Mouse (Mus musculus): ENCODE results near the gene Csnk1e. TPM values are rescaled to one million over a fixed set of nuclear protein-coding genes. Genes with fewer than 3 reads are reported as not detected.
A peak's percentile ranks its signal among the peaks of the same experiment; 100 is the strongest.

The Csnk1e gene
- total and polyA plus RNA-seq, 3 experiments, result 10.4 to 46.7 (median 16.8) TPM

DNA sequence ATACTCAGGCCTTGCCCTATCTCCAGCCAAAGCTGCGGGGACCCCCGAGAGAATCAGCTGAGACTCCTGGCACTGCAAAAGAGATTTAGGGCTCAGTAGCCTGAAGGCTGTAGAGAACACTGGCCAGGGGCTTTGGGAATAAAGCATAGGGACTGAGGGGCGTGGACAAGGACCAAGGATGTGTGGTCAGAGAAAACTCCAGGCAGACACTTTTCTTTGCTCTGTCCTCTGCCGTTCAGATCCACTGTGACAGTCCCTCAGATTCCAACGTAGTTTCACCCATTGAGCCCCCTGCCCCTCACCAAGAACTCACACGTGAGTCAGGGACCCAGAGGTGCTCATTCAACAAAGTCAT is 13.1 kb downstream of the Csnk1e start:
- peak overlapping the region; percentile 30 to 59 (median 39) for H3K4me3 ChIP-seq (replicated peaks in 1 of 3; ENCODE audit: low read depth in 2 of 3, low read length in 2 of 3, poor library complexity in 1 of 3)
- no peak overlapping the region for H3K27ac ChIP-seq (ENCODE audit: insufficient read depth, low read depth)
- peaks cover 5 to 16% of the 10 kb centered on the region in 2 experiments for H3K36me3 ChIP-seq (replicated peaks in 1 of 2; ENCODE audit: control insufficient read depth in 1 of 2, insufficient read depth in 1 of 2, low read length in 1 of 2)
- H3K79me2 ChIP-seq (replicated peaks; ENCODE audit: control insufficient read depth, extremely low read depth, insufficient read depth, poor library complexity, severe bottlenecking), result no peaks in the 10 kb centered on the region
- peaks cover 0 to 5% of the 10 kb centered on the region in 2 experiments; a peak in 1 of 4 replicates for H3K4me1 ChIP-seq (ENCODE audit: control insufficient read depth in 1 of 2, insufficient read depth in 2 of 2)
- in situ Hi-C loops (cut with MboI; ENCODE audit: low pct_ligation_motif_present, low pct_unique_long_range_greater_than_20kb, low sequenced_read_pairs) (no loop called here), dilution Hi-C loops (cut with MboI; ENCODE audit: extremely low pct_ligation_motif_present, extremely low pct_unique_long_range_greater_than_20kb, low sequenced_read_pairs) (no loop called here)
- no peak for DNase-seq (ENCODE audit: extremely low read depth)
- H3K9ac ChIP-seq (ENCODE audit: insufficient read depth, low read depth), result peak overlapping the region; percentile 89
- H3K4me2 ChIP-seq (ENCODE audit: insufficient read depth, low read depth, poor library complexity, severe bottlenecking), result peak overlapping the region; percentile 80
- H3K27me3 ChIP-seq (replicated peaks), result peaks cover 42% of the 10 kb centered on the region
- TF ChIP-seq MAX (IDR thresholded peaks at IDR 0.05; ENCODE audit: low read length) (no peak), NRF1 (IDR thresholded peaks at IDR 0.05; ENCODE audit: low read depth, low read length) (no peak), ETS1 (conservative IDR thresholded peaks at IDR 0.05; ENCODE audit: low read depth, low read length) (no peak), MXI1 (IDR thresholded peaks at IDR 0.05; ENCODE audit: low read depth, low read length) (no peak), ZNF384 (IDR thresholded peaks at IDR 0.05; ENCODE audit: low read depth, low read length) (no peak), NELFE (IDR thresholded peaks at IDR 0.05; ENCODE audit: low read depth, low read length) (no peak), E2F4 (IDR thresholded peaks at IDR 0.05; ENCODE audit: insufficient replicate concordance, low read depth, low read length) (no peak), JUN (IDR thresholded peaks at IDR 0.05; ENCODE audit: insufficient read depth, low read depth, low read length) (no peak), CHD2 (IDR thresholded peaks at IDR 0.05; ENCODE audit: low read length) (no peak), GABPA (IDR thresholded peaks at IDR 0.05; ENCODE audit: insufficient replicate concordance, low read depth, low read length) (no peak), CHD1 (IDR thresholded peaks at IDR 0.05; ENCODE audit: low read depth, low read length) (no peak), KAT2A (IDR thresholded peaks at IDR 0.05; ENCODE audit: insufficient replicate concordance, low read length) (no peak), MEF2A (IDR thresholded peaks at IDR 0.05; ENCODE audit: borderline replicate concordance, low read depth, low read length) (no peak), POLR2A (IDR thresholded peaks at IDR 0.05; ENCODE audit: low read depth, low read length) (no peak), RCOR1 (conservative IDR thresholded peaks at IDR 0.05; ENCODE audit: low read depth, low read length) (no peak)
- no peaks in the 10 kb centered on the region for H3K9me3 ChIP-seq (replicated peaks; ENCODE audit: low read length)

DNA sequence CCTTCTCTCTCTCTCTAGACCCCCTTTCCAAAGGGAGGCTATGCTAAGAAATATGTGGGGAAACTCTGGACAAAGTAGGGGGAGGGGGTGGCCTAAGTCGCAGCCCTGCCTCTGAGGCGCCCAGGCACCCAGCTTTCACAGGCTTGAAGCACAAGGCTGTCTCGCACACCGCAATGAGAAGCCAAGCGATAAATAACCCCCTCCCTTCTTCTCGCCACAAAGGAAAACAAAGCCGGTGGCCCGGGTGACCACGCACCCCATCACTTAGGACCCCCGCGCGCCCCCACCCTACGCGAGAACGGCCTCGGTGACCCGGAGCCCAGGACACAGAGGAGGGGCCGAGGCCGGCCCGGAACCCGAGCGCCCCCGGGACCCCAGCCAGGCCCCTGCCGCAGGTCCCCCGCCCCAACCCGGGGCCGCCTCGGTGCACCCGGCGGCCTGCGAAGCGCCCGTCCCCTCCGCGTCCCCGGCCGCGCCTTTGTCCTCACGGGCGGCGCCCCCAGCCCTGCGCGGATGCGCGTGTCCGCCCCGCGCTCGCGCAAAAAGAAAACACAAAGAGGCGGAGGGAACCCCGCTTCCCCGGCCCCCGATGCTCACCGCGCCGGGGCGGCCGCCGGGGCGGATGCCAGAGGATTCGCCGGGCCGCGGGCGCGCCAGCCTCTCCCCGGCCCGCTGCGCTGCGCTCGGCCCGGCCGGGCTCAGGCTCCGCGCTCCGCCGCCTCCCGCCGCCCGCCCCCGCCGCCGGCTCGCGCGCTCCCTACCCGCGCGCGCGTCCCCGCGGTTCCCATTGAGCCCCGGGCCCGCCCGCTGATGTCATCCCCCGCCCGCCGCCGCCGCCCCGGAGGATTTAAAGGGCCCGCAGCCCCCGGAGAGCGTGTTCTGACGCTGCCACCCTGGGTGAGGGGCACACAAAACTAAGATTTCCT is 13.8 kb downstream of the Csnk1e start:
- peak overlapping the region; percentile 89 for H3K9ac ChIP-seq (ENCODE audit: insufficient read depth, low read depth)
- H3K9me3 ChIP-seq (replicated peaks; ENCODE audit: low read length), result no peaks in the 10 kb centered on the region
- peak overlapping the region; percentile 37 to 72 (median 59) for H3K4me3 ChIP-seq (replicated peaks in 1 of 3; ENCODE audit: low read depth in 2 of 3, low read length in 2 of 3, poor library complexity in 1 of 3)
- dilution Hi-C loops (cut with MboI; ENCODE audit: extremely low pct_ligation_motif_present, extremely low pct_unique_long_range_greater_than_20kb, low sequenced_read_pairs), result no loop called here
- peaks cover 5 to 23% of the 10 kb centered on the region in 2 experiments for H3K36me3 ChIP-seq (replicated peaks in 1 of 2; ENCODE audit: control insufficient read depth in 1 of 2, insufficient read depth in 1 of 2, low read length in 1 of 2)
- TF ChIP-seq E2F4 (IDR thresholded peaks at IDR 0.05; ENCODE audit: insufficient replicate concordance, low read depth, low read length), result no peak
- TF ChIP-seq NELFE (IDR thresholded peaks at IDR 0.05; ENCODE audit: low read depth, low read length), result no peak
- TF ChIP-seq TCF12 (IDR thresholded peaks at IDR 0.05; ENCODE audit: low read depth, low read length), result 0 out of 2 replicates have a peak, but pooled peaks have one; percentile 7
- TF ChIP-seq MEF2A (IDR thresholded peaks at IDR 0.05; ENCODE audit: borderline replicate concordance, low read depth, low read length), result no peak
- TF ChIP-seq CHD1 (IDR thresholded peaks at IDR 0.05; ENCODE audit: low read depth, low read length), result no peak
- TF ChIP-seq RAD21 (IDR thresholded peaks at IDR 0.05; ENCODE audit: low read depth, low read length), result no peak
- TF ChIP-seq MAX (IDR thresholded peaks at IDR 0.05; ENCODE audit: low read length), result no peak
- no peak; the same call in 1 of the 2 replicates for TF ChIP-seq SIN3A (IDR thresholded peaks at IDR 0.05; ENCODE audit: low read length)
- TF ChIP-seq JUN (IDR thresholded peaks at IDR 0.05; ENCODE audit: insufficient read depth, low read depth, low read length), result no peak
- no peak for TF ChIP-seq POLR2AphosphoS2 (IDR thresholded peaks at IDR 0.05; ENCODE audit: low read depth, low read length)
- no peak; the same call in 1 of the 2 replicates for TF ChIP-seq MXI1 (IDR thresholded peaks at IDR 0.05; ENCODE audit: low read depth, low read length)
- no peak for TF ChIP-seq USF1 (IDR thresholded peaks at IDR 0.05; ENCODE audit: low read depth, low read length)
- TF ChIP-seq GABPA (IDR thresholded peaks at IDR 0.05; ENCODE audit: insufficient replicate concordance, low read depth, low read length), result no peak
- no peak for TF ChIP-seq SMC3 (IDR thresholded peaks at IDR 0.05; ENCODE audit: low read depth, low read length)
- TF ChIP-seq MAFK (IDR thresholded peaks at IDR 0.05; ENCODE audit: insufficient replicate concordance, low read length), result no peak
- TF ChIP-seq IRF4 (IDR thresholded peaks at IDR 0.05; ENCODE audit: low read depth, low read length), result no peak
- TF ChIP-seq NRF1 (IDR thresholded peaks at IDR 0.05; ENCODE audit: low read depth, low read length), result no peak
- TF ChIP-seq PAX5 (IDR thresholded peaks at IDR 0.05; ENCODE audit: low read length), result no peak
- peak; percentile 29; the same call in 1 of the 2 replicates for TF ChIP-seq POLR2A (IDR thresholded peaks at IDR 0.05; ENCODE audit: low read depth, low read length)
- TF ChIP-seq HCFC1 (IDR thresholded peaks at IDR 0.05; ENCODE audit: low read depth, low read length), result peak; percentile 13; the same call in 1 of the 2 replicates
- no peak for TF ChIP-seq CTCF (conservative IDR thresholded peaks at IDR 0.05 in 1 of 2, IDR thresholded peaks at IDR 0.05 in 1 of 2; ENCODE audit: low read depth in 2 of 2, low read length in 2 of 2)
- no peak for TF ChIP-seq ZMIZ1 (IDR thresholded peaks at IDR 0.05; ENCODE audit: low read depth, low read length)
- no peak for TF ChIP-seq USF2 (conservative IDR thresholded peaks at IDR 0.05; ENCODE audit: low read depth, low read length)
- DNase-seq (ENCODE audit: extremely low read depth), result no peak
- H3K4me1 ChIP-seq (ENCODE audit: control insufficient read depth in 1 of 2, insufficient read depth in 2 of 2), result peaks cover 0 to 5% of the 10 kb centered on the region in 2 experiments; a peak in 1 of 4 replicates
- no peak overlapping the region for H3K27ac ChIP-seq (ENCODE audit: insufficient read depth, low read depth)
- peak overlapping the region; percentile 80 for H3K4me2 ChIP-seq (ENCODE audit: insufficient read depth, low read depth, poor library complexity, severe bottlenecking)
- no peaks in the 10 kb centered on the region for H3K79me2 ChIP-seq (replicated peaks; ENCODE audit: control insufficient read depth, extremely low read depth, insufficient read depth, poor library complexity, severe bottlenecking)
- peaks cover 43% of the 10 kb centered on the region for H3K27me3 ChIP-seq (replicated peaks)
- in situ Hi-C loops (cut with MboI; ENCODE audit: low pct_ligation_motif_present, low pct_unique_long_range_greater_than_20kb, low sequenced_read_pairs), result no loop called here
